Mouse (Mus musculus): ENCODE measurements at regions not wholly inside any gene's neighbourhood (a gene's known extent, or its start where the extent isn't known, plus 50 kb on each side); places are given as distances from the start of the nearest gene placed in this dataset.

DNA sequence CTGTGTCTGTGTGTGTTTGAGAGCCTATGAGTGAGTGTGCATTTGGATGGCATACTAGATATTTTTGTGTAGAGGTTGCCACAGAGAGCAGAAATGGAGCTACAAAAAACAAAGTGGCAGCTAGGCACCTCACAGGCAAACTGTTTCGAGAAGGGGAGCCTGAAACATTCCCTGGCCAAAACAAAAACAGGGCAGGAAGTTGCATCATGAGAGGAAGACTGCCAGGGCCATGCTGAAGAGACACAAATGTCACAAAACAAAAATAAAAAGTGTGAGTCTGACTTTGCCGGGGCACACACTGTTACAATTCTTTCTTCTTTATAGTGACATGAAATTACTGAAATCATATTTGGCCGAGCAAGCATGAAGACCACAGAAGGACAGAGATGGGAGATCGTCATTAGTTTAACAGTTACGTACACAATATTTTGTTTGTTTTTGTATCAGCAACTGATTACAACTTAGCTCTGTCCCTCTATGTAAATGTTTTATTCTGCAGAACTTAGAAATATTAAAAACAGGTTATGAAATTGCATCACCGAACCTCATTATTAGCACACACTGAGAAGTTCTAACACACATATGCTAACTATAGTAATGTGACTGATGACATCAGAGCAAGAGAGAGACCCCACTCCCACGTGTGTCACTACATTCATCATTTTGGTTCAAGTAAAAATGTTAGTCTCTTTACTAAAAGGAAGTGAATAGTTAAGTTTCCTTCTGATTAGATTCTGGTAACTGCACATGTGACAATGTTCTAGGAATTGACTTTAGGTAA, 77.3 kb upstream of the Mkln1 start:
- DNase-seq: no peak

DNA sequence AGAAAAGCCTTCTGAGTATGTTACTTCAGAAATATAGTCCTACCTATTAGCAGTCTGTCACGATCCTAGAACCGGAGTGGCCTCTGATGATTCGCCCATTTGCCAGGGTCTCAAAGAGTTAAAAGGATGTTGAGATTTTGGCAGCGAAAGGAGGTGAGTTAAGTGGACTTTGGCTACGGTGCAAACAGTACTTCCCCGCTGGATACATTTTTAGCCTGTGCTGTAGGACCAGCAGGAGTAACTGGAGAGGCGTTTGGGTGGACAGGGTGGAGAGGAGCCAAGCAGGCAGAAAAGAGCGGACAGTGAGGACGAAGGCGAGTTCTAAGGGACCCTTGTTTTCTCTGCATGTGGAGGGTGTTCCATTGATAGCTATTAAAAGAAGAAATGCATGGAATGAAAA, 76.6 kb upstream of the Mkln1 start:
- peak; percentile 18 for DNase-seq

GRCm38 (mm10) chr6:31323228-31324190, 75.0 kb upstream of the Mkln1 start:
- DNase-seq: no peak

DNA sequence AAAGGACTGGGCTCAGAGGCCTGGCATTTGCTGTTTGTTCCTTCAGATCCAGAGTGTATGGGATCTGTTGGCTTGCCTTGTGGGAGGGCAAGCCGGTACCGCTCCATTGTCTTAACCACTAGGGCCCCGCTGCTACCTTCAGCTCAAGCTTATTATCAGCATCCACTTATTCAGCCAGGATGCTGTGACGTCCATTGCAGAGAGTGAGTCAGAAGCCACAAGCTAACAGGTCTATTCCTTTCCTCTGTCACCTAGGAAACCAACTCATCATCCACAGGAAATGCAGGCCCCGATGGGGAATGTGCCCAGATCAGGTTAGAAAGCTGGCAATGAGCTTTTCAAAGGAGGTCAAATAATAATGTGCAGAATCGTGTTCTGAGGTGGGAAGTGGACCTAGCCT, 73.8 kb upstream of the Mkln1 start:
- DNase-seq: no peak

DNA sequence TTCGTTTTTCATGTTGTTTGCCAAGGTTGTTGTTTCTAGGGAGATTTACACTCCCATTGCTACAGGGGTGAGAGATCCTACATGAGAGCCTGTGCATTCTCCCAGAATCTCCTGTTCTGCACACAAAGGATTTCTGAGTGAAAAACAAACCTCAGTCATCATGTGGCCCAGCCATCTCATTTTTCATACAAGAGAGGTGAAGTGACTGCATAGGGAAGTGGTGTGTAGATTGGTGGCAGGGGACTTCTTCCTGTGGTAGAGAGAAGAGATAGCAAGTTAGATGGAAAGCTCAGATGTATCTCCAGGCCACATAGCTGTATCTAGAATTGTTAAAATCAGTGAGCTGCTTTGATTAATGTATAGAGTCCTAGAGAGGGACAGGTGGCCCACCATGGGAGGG, 72.9 kb upstream of the Mkln1 start:
- no peak for DNase-seq

DNA sequence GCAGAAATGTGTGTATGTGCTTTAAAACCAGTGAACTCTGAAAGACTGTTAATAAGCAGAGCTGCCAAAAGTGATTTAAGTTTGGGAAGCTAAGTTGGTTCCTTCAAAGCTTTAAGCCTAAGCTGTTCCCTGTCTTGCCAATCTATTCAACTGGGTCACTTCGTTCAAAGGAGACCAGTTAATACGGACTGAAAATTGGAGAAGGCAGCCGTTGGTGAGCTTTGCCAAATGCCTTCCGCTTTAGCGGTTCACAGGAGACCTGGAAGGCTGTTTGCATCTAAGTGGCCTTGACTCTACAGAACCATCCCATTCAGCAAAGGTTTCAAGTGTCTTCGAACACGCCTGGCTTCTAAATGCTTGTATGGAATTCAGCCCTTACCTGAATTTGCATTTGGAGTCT, 68.2 kb upstream of the Mkln1 start:
- DNase-seq: no peak

GRCm38 (mm10) chr6:31330868-31331267, 67.7 kb upstream of the Mkln1 start:
- no peak for DNase-seq

DNA sequence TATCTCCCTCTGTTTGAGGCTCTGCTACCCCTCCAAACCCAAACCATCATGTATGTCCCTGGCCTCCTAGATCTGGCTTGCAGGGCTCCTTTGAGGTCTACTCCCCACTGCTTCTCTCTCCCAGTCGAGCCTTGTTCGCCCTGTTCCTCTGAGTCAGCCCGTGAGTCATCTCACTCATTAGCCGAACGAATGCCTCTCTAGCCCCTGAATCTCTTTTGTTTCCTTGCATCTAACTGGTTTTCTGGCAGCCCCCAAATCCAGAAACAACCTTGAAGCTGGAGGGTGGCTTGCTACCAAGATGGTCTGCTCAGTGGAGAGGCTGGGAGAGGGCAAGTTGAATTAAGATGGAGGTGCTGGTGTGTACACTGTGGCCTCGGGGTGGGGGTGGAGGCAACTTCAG, 66.3 kb upstream of the Mkln1 start:
- no peak for DNase-seq

GRCm38 (mm10) chr6:31332714-31333113, 65.8 kb upstream of the Mkln1 start:
- DNase-seq: no peak

GRCm38 (mm10) chr6:31333228-31333922, 65.2 kb upstream of the Mkln1 start:
- DNase-seq: no peak

- no peak for DNase-seq
Measured at GRCm38 (mm10) chr6:31334086-31334485, 64.4 kb upstream of the Mkln1 start.

DNA sequence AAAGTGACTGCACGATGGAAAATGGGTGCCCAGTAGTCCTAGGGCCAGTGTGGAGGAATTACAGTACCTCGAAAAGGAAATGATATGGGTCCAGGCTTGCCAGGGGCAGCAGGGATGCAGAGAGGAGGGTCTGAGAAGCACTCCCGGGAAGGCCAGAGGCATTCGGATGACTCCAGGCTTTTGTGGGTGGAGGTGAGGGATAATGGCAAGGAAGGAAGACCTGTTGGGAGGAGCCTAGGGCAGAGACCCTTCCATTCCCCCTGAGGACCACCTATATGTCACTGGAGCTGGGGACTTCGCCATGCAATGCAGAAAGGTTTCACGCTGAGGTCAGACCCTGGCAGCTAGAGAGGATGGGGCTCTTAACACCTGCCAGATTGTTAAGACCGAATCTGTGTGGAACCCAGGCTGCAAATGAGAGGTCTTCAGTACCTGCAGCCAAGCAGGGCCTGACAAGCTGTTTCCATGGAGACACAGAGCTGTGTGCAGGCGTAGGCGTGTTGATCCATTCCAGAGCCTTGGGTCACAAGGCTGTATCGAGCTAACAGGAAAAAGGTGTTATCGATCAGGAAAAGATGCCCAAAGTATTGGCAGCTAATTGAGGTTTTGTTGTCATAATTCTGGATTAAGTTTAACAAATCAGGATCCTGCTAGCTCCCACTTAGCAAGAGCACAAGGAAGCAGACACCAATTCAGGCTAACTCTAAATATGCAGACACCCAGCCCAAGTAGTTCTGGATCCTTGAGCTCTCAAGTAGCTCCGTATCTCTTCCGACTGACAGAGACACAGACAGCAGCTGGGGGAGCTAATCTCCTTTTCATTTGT, 59.2 kb upstream of the Mkln1 start:
- DNase-seq: no peak

DNA sequence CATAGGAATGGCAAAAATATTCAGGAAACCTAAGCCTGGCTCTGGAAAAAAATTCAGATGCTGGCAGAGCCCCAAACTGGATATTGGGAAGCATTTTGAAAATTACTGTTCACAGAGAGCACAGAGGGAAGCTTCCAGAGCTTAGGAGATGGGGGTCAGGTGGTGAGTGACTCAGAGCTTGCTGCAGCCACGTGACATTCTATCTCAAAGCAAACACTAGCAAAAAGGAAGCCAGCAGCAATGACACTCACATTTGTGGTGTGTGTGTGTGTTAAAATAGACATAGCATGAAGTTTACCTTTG, 58.6 kb upstream of the Mkln1 start:
- no peak for DNase-seq

DNA sequence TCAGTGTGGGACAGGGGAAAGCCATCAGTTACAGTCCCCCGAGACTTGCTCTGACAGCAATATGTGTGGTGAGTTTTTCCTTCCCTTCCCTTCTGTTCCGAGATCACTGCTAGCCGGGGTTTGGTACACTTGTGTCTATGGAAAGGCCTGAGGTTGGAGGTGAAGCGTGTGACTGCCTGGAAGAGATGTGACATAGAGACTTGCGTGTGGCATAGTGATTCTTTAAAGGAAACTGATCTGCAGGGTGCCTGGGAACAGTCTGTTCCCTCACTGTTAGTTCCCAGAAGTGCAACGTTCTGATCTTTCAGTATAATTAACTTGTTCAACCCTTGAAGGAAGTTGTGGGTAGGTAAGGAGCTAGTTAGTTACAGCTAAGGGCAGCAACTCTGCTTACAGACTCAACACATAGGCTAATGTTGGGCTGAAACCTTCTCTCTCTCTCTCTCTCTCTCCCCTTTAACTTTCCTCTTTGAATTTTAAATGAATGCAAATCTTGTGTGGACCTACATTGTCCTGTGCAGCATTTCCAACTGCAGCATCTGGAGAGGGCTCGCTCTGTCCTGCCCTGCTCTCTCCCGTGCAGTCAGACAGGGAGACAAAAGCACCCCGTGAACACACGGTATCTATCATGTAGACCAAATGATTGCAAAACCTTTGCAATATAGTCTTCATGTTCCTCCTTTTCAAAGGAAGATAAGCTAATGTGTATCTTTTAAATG, 53.0 kb upstream of the Mkln1 start:
- no peak for DNase-seq

- DNase-seq: no peak
Measured at GRCm38 (mm10) chr6:31348333-31348732, 50.2 kb upstream of the Mkln1 start.

Small RNAs in the stretch of these regions (microRNA-seq; reads per million reads assigned to microRNA genes)
- gene Mir29a: 113 to 168 reads per million in 2 experiments
- 2.5 to 3.0 reads per million in 2 experiments for gene Mir29b-1

Data from gastrocnemius, postnatal 10 days (tissue).